Mouse (Mus musculus) hindbrain, embryonic 13.5 days (tissue): Measurements from ENCODE around the gene Cyp4f14. TPM values are rescaled to one million over a fixed set of nuclear protein-coding genes. Genes with fewer than 3 reads are reported as not detected.
"Not testable (repeated sequence)": the region's sequence is repeated elsewhere in the genome, so short reads cannot be mapped to it uniquely, and the experiment has no call there.

Experiments used
- ATAC-seq: fragments of 200-750 bp; cut with Nextera tagmentation; 2 replicates; pipeline ENCODE4 v1.8.0; 2017; ENCODE audit warnings: moderate TSS enrichment; ENCODE audit not compliant: low FRiP score
- H3K27ac ChIP-seq: fragments of 300-500 bp; sonication (generic); 2 replicates; pipeline ENCODE4 v1.5.1; 2015; ENCODE audit warnings: inconsistent platforms, mild to moderate bottlenecking, moderate library complexity
- H3K27me3 ChIP-seq: fragments of 300-500 bp; sonication (generic); 2 replicates; pipeline ENCODE4 v1.6.1; 2015; ENCODE audit warnings: mild to moderate bottlenecking, inconsistent platforms
- H3K36me3 ChIP-seq: fragments of 300-500 bp; sonication (generic); 2 replicates; pipeline ENCODE4 v1.6.1; 2015; ENCODE audit warnings: mild to moderate bottlenecking, inconsistent platforms
- H3K4me1 ChIP-seq: fragments of 300-500 bp; sonication (generic); replicated peaks from 2 replicates; pipeline ENCODE4 v1.6.1; 2015; ENCODE audit warnings: inconsistent platforms
- H3K4me2 ChIP-seq: fragments of 300-500 bp; sonication (generic); 2 replicates; pipeline ENCODE4 v1.6.1; 2015; ENCODE audit warnings: inconsistent platforms, mild to moderate bottlenecking, moderate library complexity
- H3K4me3 ChIP-seq: fragments of 300-500 bp; sonication (generic); 2 replicates; pipeline ENCODE4 v1.5.1; 2015; ENCODE audit warnings: mild to moderate bottlenecking, inconsistent platforms
- H3K9ac ChIP-seq: fragments of 300-500 bp; sonication (generic); 2 replicates; pipeline ENCODE4 v1.6.1; 2015; ENCODE audit warnings: mild to moderate bottlenecking, inconsistent platforms
- H3K9me3 ChIP-seq: fragments of 300-500 bp; sonication (generic); 2 replicates; pipeline ENCODE4 v1.6.1; 2016; ENCODE audit warnings: inconsistent platforms
- WGBS: fragments of 180-500 bp; shearing (Covaris S2); methylation state at CpG from one replicate; pipeline ENCODE4 v1.1.7; 2015; 5-methylcytosine and 5-hydroxymethylcytosine counted together
- polyA plus RNA-seq: library from polyadenylated mRNA; unstranded; fragments of >200 nt; fragmentation: Nextera tagmentation; extraction: Ambion mirVana; gene quantifications from 2 replicates; pipeline ENCODE4 v1.2.1, GENCODE M21; 2015

Gene Cyp4f14
- polyA plus RNA-seq, 1 experiment from 2014 or later, result not detected

GRCm38 (mm10) chr17:32890852-32891238 lies 26.3 kb downstream of the Cyp4f14 start:
- Histone ChIP-seq H3K27me3 (no peaks in the 10 kb centered on the region), H3K27ac (peak overlapping the region; percentile 79), H3K4me3 (peak overlapping the region; percentile 59), H3K9ac (peak overlapping the region; percentile 83), H3K4me1 (peaks cover 22% of the 10 kb centered on the region), H3K9me3 (no peaks in the 10 kb centered on the region), H3K4me2 (peak overlapping the region; percentile 79), H3K36me3 (no peaks in the 10 kb centered on the region; the same call in 1 of the 2 replicates)
- ATAC-seq, result peak; percentile 69
- WGBS, result 2% methylated on average over 11 of the region's 11 CpGs

GRCm38 (mm10) chr17:32889611-32890010 lies 27.5 kb downstream of the Cyp4f14 start:
- Histone ChIP-seq H3K27me3 (no peaks in the 10 kb centered on the region), H3K9ac (no peak overlapping the region), H3K4me1 (peaks cover 22% of the 10 kb centered on the region), H3K9me3 (no peaks in the 10 kb centered on the region), H3K4me3 (no peak overlapping the region), H3K4me2 (peak overlapping the region; percentile 79; the same call in 1 of the 2 replicates), H3K36me3 (peaks cover 10% of the 10 kb centered on the region), H3K27ac (no peak overlapping the region)
- no peak for ATAC-seq
- WGBS, result 93% methylated on average over 6 of the region's 6 CpGs

- Histone ChIP-seq H3K9me3 (peaks cover 6% of the 10 kb centered on the region; the same call in 1 of the 2 replicates), H3K36me3 (peaks cover 71% of the 10 kb centered on the region), H3K4me2 (no peak overlapping the region), H3K4me1 (no peaks in the 10 kb centered on the region), H3K9ac (no peak overlapping the region), H3K4me3 (no peak overlapping the region), H3K27ac (no peak overlapping the region), H3K27me3 (peaks cover 17% of the 10 kb centered on the region; the same call in 1 of the 2 replicates)
- WGBS, result 93% methylated on average over 14 of the region's 14 CpGs
- no peak for ATAC-seq
Measured at GRCm38 (mm10) chr17:32880320-32881218, 36.6 kb downstream of the Cyp4f14 start.

- no peak overlapping the region for H3K4me3 ChIP-seq
- no peaks in the 10 kb centered on the region for H3K4me1 ChIP-seq
- ATAC-seq, result no peak
- H3K27ac ChIP-seq, result no peak overlapping the region
- peaks cover 53% of the 10 kb centered on the region for H3K36me3 ChIP-seq
- WGBS, result 96% methylated on average over 11 of the region's 11 CpGs
- peaks cover 17% of the 10 kb centered on the region; the same call in 1 of the 2 replicates for H3K27me3 ChIP-seq
- H3K4me2 ChIP-seq, result no peak overlapping the region
- peaks cover 6% of the 10 kb centered on the region; the same call in 1 of the 2 replicates for H3K9me3 ChIP-seq
- H3K9ac ChIP-seq, result no peak overlapping the region
Measured at GRCm38 (mm10) chr17:32878773-32879172, 38.4 kb downstream of the Cyp4f14 start.

GRCm38 (mm10) chr17:32877471-32878171 lies 39.5 kb downstream of the Cyp4f14 start:
- H3K9me3 ChIP-seq, result peaks cover 6% of the 10 kb centered on the region; the same call in 1 of the 2 replicates
- H3K4me1 ChIP-seq, result no peaks in the 10 kb centered on the region
- no peak overlapping the region for H3K4me3 ChIP-seq
- no peak overlapping the region for H3K27ac ChIP-seq
- H3K4me2 ChIP-seq, result no peak overlapping the region
- H3K36me3 ChIP-seq, result peaks cover 41% of the 10 kb centered on the region
- WGBS, result 16% methylated on average over 22 of the region's 22 CpGs
- ATAC-seq, result no peak
- no peak overlapping the region for H3K9ac ChIP-seq
- peaks cover 17% of the 10 kb centered on the region; the same call in 1 of the 2 replicates for H3K27me3 ChIP-seq

- Histone ChIP-seq H3K27ac (no peak overlapping the region), H3K36me3 (no peaks in the 10 kb centered on the region), H3K27me3 (0 out of 2 replicates have a peak, but pooled peaks cover 6% of the 10 kb centered on the region), H3K4me1 (no peaks in the 10 kb centered on the region), H3K4me2 (no peak overlapping the region), H3K9ac (no peak overlapping the region), H3K9me3 (no peaks in the 10 kb centered on the region), H3K4me3 (no peak overlapping the region)
- ATAC-seq, result no peak
- WGBS, result 76% methylated on average over 5 of the region's 5 CpGs
Measured at GRCm38 (mm10) chr17:32872696-32873095, 44.4 kb downstream of the Cyp4f14 start.

GRCm38 (mm10) chr17:32872091-32872490 lies 45.1 kb downstream of the Cyp4f14 start:
- Histone ChIP-seq H3K9me3 (no peaks in the 10 kb centered on the region), H3K36me3 (no peaks in the 10 kb centered on the region), H3K4me1 (no peaks in the 10 kb centered on the region), H3K4me2 (no peak overlapping the region), H3K4me3 (no peak overlapping the region), H3K27me3 (0 out of 2 replicates have a peak, but pooled peaks cover 2% of the 10 kb centered on the region), H3K27ac (no peak overlapping the region), H3K9ac (no peak overlapping the region)
- 90% methylated on average over 4 of the region's 4 CpGs for WGBS
- ATAC-seq, result no peak

GRCm38 (mm10) chr17:32871483-32871882 lies 45.7 kb downstream of the Cyp4f14 start:
- ATAC-seq, result no peak
- 100% methylated on average over 1 of the region's 1 CpGs for WGBS
- H3K9ac ChIP-seq, result no peak overlapping the region
- H3K4me2 ChIP-seq, result no peak overlapping the region
- H3K9me3 ChIP-seq, result no peaks in the 10 kb centered on the region
- H3K27me3 ChIP-seq, result no peaks in the 10 kb centered on the region
- no peaks in the 10 kb centered on the region for H3K4me1 ChIP-seq
- H3K4me3 ChIP-seq, result no peak overlapping the region
- H3K27ac ChIP-seq, result no peak overlapping the region
- no peaks in the 10 kb centered on the region for H3K36me3 ChIP-seq

GRCm38 (mm10) chr17:32867266-32867665 lies 49.9 kb downstream of the Cyp4f14 start:
- not testable (repeated sequence) for H3K27ac ChIP-seq, H3K4me1 ChIP-seq, ATAC-seq, H3K4me2 ChIP-seq, H3K9ac ChIP-seq, H3K36me3 ChIP-seq, H3K9me3 ChIP-seq, H3K4me3 ChIP-seq, H3K27me3 ChIP-seq
- WGBS, result 50% methylated on average over 5 of the region's 7 CpGs

- not testable (repeated sequence) for ATAC-seq, H3K4me3 ChIP-seq, H3K4me2 ChIP-seq, H3K36me3 ChIP-seq, H3K9ac ChIP-seq, H3K9me3 ChIP-seq, H3K4me1 ChIP-seq, H3K27me3 ChIP-seq, H3K27ac ChIP-seq
- 66% methylated on average over 4 of the region's 6 CpGs for WGBS
Measured at GRCm38 (mm10) chr17:32856713-32857112, 60.4 kb downstream of the Cyp4f14 start.
